Mouse (Mus musculus): ENCODE measurements around the gene Snx5.

DNA sequence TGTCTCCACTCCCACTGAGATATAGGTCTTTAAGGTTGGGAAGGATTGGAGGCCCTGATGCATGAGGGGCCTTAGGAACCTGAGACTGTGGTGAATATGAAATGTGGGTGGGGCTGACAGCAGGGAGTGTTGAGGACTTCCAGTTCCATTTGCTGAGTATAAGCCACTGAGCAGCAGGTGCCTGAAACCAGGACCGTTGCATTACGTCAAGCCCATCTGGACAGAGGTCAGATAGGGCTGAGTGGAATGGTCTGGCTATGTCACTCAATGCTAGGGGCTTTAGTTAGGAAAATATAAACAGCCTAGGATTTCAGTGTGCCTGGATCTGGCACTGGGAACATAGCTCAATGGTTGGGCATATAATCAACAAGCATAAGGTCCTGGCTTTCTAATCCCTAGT is 24.4 kb downstream of the Snx5 start:
- TF ChIP-seq POLR2A (IDR thresholded peaks at IDR 0.05; ENCODE audit: extremely low read depth, insufficient read depth, low read length) (no peak), CTCF (IDR thresholded peaks at IDR 0.05; ENCODE audit: low read depth, low read length) (no peak)

All from liver, adult 2 months (tissue).